Mouse (Mus musculus): ENCODE measurements at regions not wholly inside any gene's neighbourhood (a gene's known extent, or its start where the extent isn't known, plus 50 kb on each side); places are given as distances from the start of the nearest gene placed in this dataset.

- DNase-seq, result no peak
- 88% methylated on average over 10 of the region's 10 CpGs for WGBS
- Histone ChIP-seq H3K4me3 (replicated peaks; ENCODE audit: extremely low read depth, low read depth, low read length) (no peak overlapping the region), H3K4me1 (ENCODE audit: control insufficient read depth, insufficient read depth, low read length) (no peaks in the 10 kb centered on the region)
- TF ChIP-seq POLR2A (IDR thresholded peaks at IDR 0.05; ENCODE audit: borderline replicate concordance, extremely low read depth, low read depth, low read length), result no peak
- TF ChIP-seq CTCF (IDR thresholded peaks at IDR 0.05; ENCODE audit: insufficient read depth, low read length), result no peak
Observed at GRCm38 (mm10) chr2:166417628-166418027, 262.2 kb upstream of the Sulf2 start.

GRCm38 (mm10) chr2:166415481-166415965, 260.1 kb upstream of the Sulf2 start:
- Histone ChIP-seq H3K4me3 (replicated peaks; ENCODE audit: extremely low read depth, low read depth, low read length) (no peak overlapping the region), H3K4me1 (ENCODE audit: control insufficient read depth, insufficient read depth, low read length) (no peaks in the 10 kb centered on the region)
- WGBS, result 64% methylated on average over 16 of the region's 16 CpGs
- TF ChIP-seq CTCF (IDR thresholded peaks at IDR 0.05; ENCODE audit: insufficient read depth, low read length) (no peak), POLR2A (IDR thresholded peaks at IDR 0.05; ENCODE audit: borderline replicate concordance, extremely low read depth, low read depth, low read length) (no peak)
- no peak for DNase-seq

GRCm38 (mm10) chr2:166414856-166415255, 259.4 kb upstream of the Sulf2 start:
- TF ChIP-seq POLR2A (IDR thresholded peaks at IDR 0.05; ENCODE audit: borderline replicate concordance, extremely low read depth, low read depth, low read length) (no peak), CTCF (IDR thresholded peaks at IDR 0.05; ENCODE audit: insufficient read depth, low read length) (no peak)
- Histone ChIP-seq H3K4me1 (ENCODE audit: control insufficient read depth, insufficient read depth, low read length) (no peaks in the 10 kb centered on the region), H3K4me3 (replicated peaks; ENCODE audit: extremely low read depth, low read depth, low read length) (no peak overlapping the region)
- 84% methylated on average over 8 of the region's 8 CpGs for WGBS
- no peak for DNase-seq

- Histone ChIP-seq H3K4me3 (replicated peaks; ENCODE audit: extremely low read depth, low read depth, low read length) (no peak overlapping the region), H3K4me1 (ENCODE audit: control insufficient read depth, insufficient read depth, low read length) (no peaks in the 10 kb centered on the region)
- no peak for DNase-seq
- no peak for TF ChIP-seq CTCF (IDR thresholded peaks at IDR 0.05; ENCODE audit: insufficient read depth, low read length)
- no peak for TF ChIP-seq POLR2A (IDR thresholded peaks at IDR 0.05; ENCODE audit: borderline replicate concordance, extremely low read depth, low read depth, low read length)
- 17% methylated on average over 17 of the region's 17 CpGs for whole genome bisulfite sequencing
Observed at GRCm38 (mm10) chr2:166412031-166412858, 256.8 kb upstream of the Sulf2 start.

- no peak for DNase-seq
- 93% methylated on average over 5 of the region's 5 CpGs for WGBS
- Histone ChIP-seq H3K4me3 (replicated peaks; ENCODE audit: extremely low read depth, low read depth, low read length) (no peak overlapping the region), H3K4me1 (ENCODE audit: control insufficient read depth, insufficient read depth, low read length) (no peaks in the 10 kb centered on the region)
- TF ChIP-seq POLR2A (IDR thresholded peaks at IDR 0.05; ENCODE audit: borderline replicate concordance, extremely low read depth, low read depth, low read length) (no peak), CTCF (IDR thresholded peaks at IDR 0.05; ENCODE audit: insufficient read depth, low read length) (no peak)
Observed at GRCm38 (mm10) chr2:166409391-166409790, 253.9 kb upstream of the Sulf2 start.

GRCm38 (mm10) chr2:166408806-166409205, 253.3 kb upstream of the Sulf2 start:
- no peak overlapping the region for H3K4me3 ChIP-seq (replicated peaks; ENCODE audit: extremely low read depth, low read depth, low read length)
- TF ChIP-seq POLR2A (IDR thresholded peaks at IDR 0.05; ENCODE audit: borderline replicate concordance, extremely low read depth, low read depth, low read length), result no peak
- TF ChIP-seq CTCF (IDR thresholded peaks at IDR 0.05; ENCODE audit: insufficient read depth, low read length), result no peak
- no peak for DNase-seq
- H3K4me1 ChIP-seq (ENCODE audit: control insufficient read depth, insufficient read depth, low read length), result no peaks in the 10 kb centered on the region
- WGBS, result 90% methylated on average over 4 of the region's 4 CpGs

- 88% methylated on average over 16 of the region's 16 CpGs for WGBS
- no peak overlapping the region for H3K4me3 ChIP-seq (replicated peaks; ENCODE audit: extremely low read depth, low read depth, low read length)
- no peaks in the 10 kb centered on the region for H3K4me1 ChIP-seq (ENCODE audit: control insufficient read depth, insufficient read depth, low read length)
- TF ChIP-seq CTCF (IDR thresholded peaks at IDR 0.05; ENCODE audit: insufficient read depth, low read length), result no peak
- no peak for TF ChIP-seq POLR2A (IDR thresholded peaks at IDR 0.05; ENCODE audit: borderline replicate concordance, extremely low read depth, low read depth, low read length)
- DNase-seq, result no peak
Observed at GRCm38 (mm10) chr2:166408009-166408408, 252.5 kb upstream of the Sulf2 start.

GRCm38 (mm10) chr2:166406826-166407225, 251.4 kb upstream of the Sulf2 start:
- TF ChIP-seq CTCF (IDR thresholded peaks at IDR 0.05; ENCODE audit: insufficient read depth, low read length) (no peak), POLR2A (IDR thresholded peaks at IDR 0.05; ENCODE audit: borderline replicate concordance, extremely low read depth, low read depth, low read length) (no peak)
- H3K4me3 ChIP-seq (replicated peaks; ENCODE audit: extremely low read depth, low read depth, low read length), result no peak overlapping the region
- WGBS, result 55% methylated on average over 11 of the region's 11 CpGs
- no peaks in the 10 kb centered on the region for H3K4me1 ChIP-seq (ENCODE audit: control insufficient read depth, insufficient read depth, low read length)
- DNase-seq, result no peak

GRCm38 (mm10) chr2:166403319-166403718, 247.9 kb upstream of the Sulf2 start:
- WGBS, result 54% methylated on average over 10 of the region's 10 CpGs
- no peak for DNase-seq
- H3K4me1 ChIP-seq (ENCODE audit: control insufficient read depth, insufficient read depth, low read length), result no peaks in the 10 kb centered on the region
- H3K4me3 ChIP-seq (replicated peaks; ENCODE audit: extremely low read depth, low read depth, low read length), result no peak overlapping the region
- TF ChIP-seq CTCF (IDR thresholded peaks at IDR 0.05; ENCODE audit: insufficient read depth, low read length) (no peak), POLR2A (IDR thresholded peaks at IDR 0.05; ENCODE audit: borderline replicate concordance, extremely low read depth, low read depth, low read length) (no peak)

GRCm38 (mm10) chr2:166401860-166402259, 246.4 kb upstream of the Sulf2 start:
- Histone ChIP-seq H3K4me3 (replicated peaks; ENCODE audit: extremely low read depth, low read depth, low read length) (no peak overlapping the region), H3K4me1 (ENCODE audit: control insufficient read depth, insufficient read depth, low read length) (no peaks in the 10 kb centered on the region)
- DNase-seq, result no peak
- no peak for TF ChIP-seq POLR2A (IDR thresholded peaks at IDR 0.05; ENCODE audit: borderline replicate concordance, extremely low read depth, low read depth, low read length)
- no peak for TF ChIP-seq CTCF (IDR thresholded peaks at IDR 0.05; ENCODE audit: insufficient read depth, low read length)
- WGBS, result 73% methylated on average over 3 of the region's 3 CpGs
